Mouse (Mus musculus): Measurements from ENCODE around the gene Npc1l1.
A peak's percentile ranks its signal among the peaks of the same experiment; 100 is the strongest.

The Npc1l1 gene

GRCm38 (mm10) chr11:6207090-6207489, 22.9 kb downstream of the Npc1l1 start:
- DNase-seq (ENCODE audit: low read depth, low spot score): no peak

GRCm38 (mm10) chr11:6200570-6200969, 29.4 kb downstream of the Npc1l1 start:
- no peak for DNase-seq (ENCODE audit: low read depth, low spot score)

- DNase-seq (ENCODE audit: low read depth, low spot score): peak; percentile 90
These were observed 29.8 kb downstream of the Npc1l1 start, which contains the start of gene Nudcd3 for GRCm38 (mm10) chr11:6200087-6200569. TSS of gene Nudcd3 (minus strand) at chr11:6200415.

- DNase-seq (ENCODE audit: low read depth, low spot score): peak; percentile 63
These were observed 30.4 kb downstream of the Npc1l1 start, which contains the start of gene A730071L15Rik for GRCm38 (mm10) chr11:6199410-6200086. TSS of gene A730071L15Rik (plus strand) at chr11:6200029.

GRCm38 (mm10) chr11:6198449-6198848, 31.5 kb downstream of the Npc1l1 start:
- DNase-seq (ENCODE audit: low read depth, low spot score): no peak

- DNase-seq (ENCODE audit: low read depth, low spot score): no peak
These were observed 33.2 kb downstream of the Npc1l1 start for GRCm38 (mm10) chr11:6196780-6197179.

GRCm38 (mm10) chr11:6187878-6188277, 42.1 kb downstream of the Npc1l1 start:
- peak; percentile 98 for DNase-seq (ENCODE audit: low read depth, low spot score)

- no peak for DNase-seq (ENCODE audit: low read depth, low spot score)
These were observed 42.5 kb downstream of the Npc1l1 start for GRCm38 (mm10) chr11:6187399-6187798.

- peak; percentile 32 for DNase-seq (ENCODE audit: low read depth, low spot score)
These were observed 45.6 kb downstream of the Npc1l1 start for GRCm38 (mm10) chr11:6184202-6184935.

GRCm38 (mm10) chr11:6183246-6183645, 46.7 kb downstream of the Npc1l1 start:
- no peak for DNase-seq (ENCODE audit: low read depth, low spot score)

- peak; percentile 18 for DNase-seq (ENCODE audit: low read depth, low spot score)
These were observed 49.0 kb downstream of the Npc1l1 start for GRCm38 (mm10) chr11:6180811-6181399.

- DNase-seq (ENCODE audit: low read depth, low spot score): no peak
These were observed 50.7 kb downstream of the Npc1l1 start for GRCm38 (mm10) chr11:6179194-6179593.

GRCm38 (mm10) chr11:6178673-6179166, 51.2 kb downstream of the Npc1l1 start:
- DNase-seq (ENCODE audit: low read depth, low spot score): no peak

GRCm38 (mm10) chr11:6177781-6178420, 52.0 kb downstream of the Npc1l1 start:
- DNase-seq (ENCODE audit: low read depth, low spot score): no peak

- no peak for DNase-seq (ENCODE audit: low read depth, low spot score)
These were observed 54.4 kb downstream of the Npc1l1 start for GRCm38 (mm10) chr11:6175506-6175905.

GRCm38 (mm10) chr11:6174719-6175118, 55.2 kb downstream of the Npc1l1 start:
- peak; percentile 70 for DNase-seq (ENCODE audit: low read depth, low spot score)

- no peak for DNase-seq (ENCODE audit: low read depth, low spot score)
These were observed 60.8 kb downstream of the Npc1l1 start for GRCm38 (mm10) chr11:6169041-6169663.

- DNase-seq (ENCODE audit: low read depth, low spot score): no peak
These were observed 63.6 kb downstream of the Npc1l1 start for GRCm38 (mm10) chr11:6166351-6166750.

GRCm38 (mm10) chr11:6165391-6166081, 64.4 kb downstream of the Npc1l1 start:
- no peak for DNase-seq (ENCODE audit: low read depth, low spot score)

GRCm38 (mm10) chr11:6164781-6165180, 65.2 kb downstream of the Npc1l1 start:
- DNase-seq (ENCODE audit: low read depth, low spot score): no peak

GRCm38 (mm10) chr11:6163706-6164105, 66.2 kb downstream of the Npc1l1 start:
- DNase-seq (ENCODE audit: low read depth, low spot score): no peak

All from 3T3-L1 (cell line).